Mouse (Mus musculus) ES-E14 (cell line): ENCODE measurements at regions not wholly inside any gene's neighbourhood (a gene's known extent, or its start where the extent isn't known, plus 50 kb on each side); places are given as distances from the start of the nearest gene placed in this dataset.
"Not testable (repeated sequence)": the region's sequence is repeated elsewhere in the genome, so short reads cannot be mapped to it uniquely, and the experiment has no call there.

ENCODE experiments used
- DNase-seq: peaks from one replicate; pipeline ENCODE4 v3.0.0-alpha.2; 2013; ENCODE audit warnings: low read depth, low spot score
- H3K27ac ChIP-seq: 2 replicates; pipeline ENCODE4 v1.5.1; 2012; ENCODE audit warnings: low read depth, mild to moderate bottlenecking, low read length, moderate library complexity, mixed read lengths; ENCODE audit not compliant: poor library complexity, insufficient read depth, severe bottlenecking
- H3K36me3 ChIP-seq: 2 replicates; pipeline ENCODE4 v1.6.1; 2012; ENCODE audit warnings: mild to moderate bottlenecking, low read length, moderate library complexity, mixed read lengths; ENCODE audit not compliant: control insufficient read depth, poor library complexity, insufficient read depth, severe bottlenecking
- H3K4me1 ChIP-seq, 2 experiments: fragments of 150-350 bp in 1 of 2; sonication (generic) in 1 of 2; 2 replicates each; pipeline ENCODE4 v1.6.1; 2012; ENCODE audit warnings: low read length in 2 of 2, mild to moderate bottlenecking in 1 of 2, mixed read lengths in 1 of 2; ENCODE audit not compliant: control insufficient read depth in 2 of 2, insufficient read depth in 2 of 2, poor library complexity in 1 of 2
- H3K4me3 ChIP-seq, 2 experiments: fragments of 150-350 bp in 1 of 2; sonication (generic) in 1 of 2; 2 replicates each; pipeline ENCODE4 v1.5.1; 2012; ENCODE audit warnings: low read length in 2 of 2, low read depth in 1 of 2, mild to moderate bottlenecking in 1 of 2, mixed read lengths in 1 of 2; ENCODE audit not compliant: insufficient read depth in 1 of 2, poor library complexity in 1 of 2, severe bottlenecking in 1 of 2
- H3K9ac ChIP-seq: 2 replicates; pipeline ENCODE4 v1.6.1; 2012; ENCODE audit warnings: low read depth, mild to moderate bottlenecking, low read length, mixed read lengths; ENCODE audit not compliant: poor library complexity, insufficient read depth, severe bottlenecking
- H3K9me3 ChIP-seq: fragments of 150-350 bp; sonication (generic); 2 replicates; pipeline ENCODE4 v1.6.1; 2012; ENCODE audit warnings: low read depth, mild to moderate bottlenecking, low read length; ENCODE audit not compliant: control insufficient read depth, insufficient read depth
- CHD2 ChIP-seq: IDR thresholded peaks from 2 replicates; pipeline ENCODE4 v1.6.1; 2014; ENCODE audit warnings: mild to moderate bottlenecking, low read depth, low read length, inconsistent platforms
- HCFC1 ChIP-seq: IDR thresholded peaks from 2 replicates; pipeline ENCODE4 v1.6.1; 2012; ENCODE audit warnings: low read length, inconsistent platforms, borderline replicate concordance; ENCODE audit not compliant: insufficient read depth
- MAFK ChIP-seq: IDR thresholded peaks from 2 replicates; pipeline ENCODE4 v1.6.1; 2014; ENCODE audit warnings: mild to moderate bottlenecking, low read depth, low read length, inconsistent platforms; ENCODE audit not compliant: insufficient read depth
- ZC3H11A ChIP-seq: IDR thresholded peaks from 2 replicates; pipeline ENCODE4 v1.6.1; 2012; ENCODE audit warnings: low read depth, mild to moderate bottlenecking, inconsistent platforms, low read length, borderline replicate concordance
- ZNF384 ChIP-seq: IDR thresholded peaks from 2 replicates; pipeline ENCODE4 v1.6.1; 2012; ENCODE audit warnings: low read depth, low read length, inconsistent platforms
- in situ Hi-C, 2 experiments: fragments of 600-800 bp; cut with MboI; formaldehyde crosslinking; loops; one replicate each; pipeline ENCODE4 v1.15.1; 2025; ENCODE audit warnings: low sequenced_read_pairs in 2 of 2, inconsistent platforms in 1 of 2; ENCODE audit not compliant: unreplicated experiment in 2 of 2

- no peak overlapping the region for H3K9ac ChIP-seq
- H3K36me3 ChIP-seq = no peaks in the 10 kb centered on the region
- H3K9me3 ChIP-seq = no peaks in the 10 kb centered on the region
- H3K4me3 ChIP-seq = no peak overlapping the region
- TF ChIP-seq ZC3H11A (no peak), HCFC1 (no peak), CHD2 (no peak), MAFK (no peak), ZNF384 (no peak)
- DNase-seq = no peak
- no peak overlapping the region for H3K27ac ChIP-seq
- in situ Hi-C loops = no loop called here
- no peaks in the 10 kb centered on the region for H3K4me1 ChIP-seq
These were observed 276.1 kb upstream of the Tbc1d2b start for GRCm38 (mm10) chr9:90546720-90547119.

GRCm38 (mm10) chr9:90537683-90538082 lies 267.1 kb upstream of the Tbc1d2b start:
- H3K4me1 ChIP-seq, DNase-seq, H3K9ac ChIP-seq, H3K36me3 ChIP-seq, H3K4me3 ChIP-seq, H3K27ac ChIP-seq, in situ Hi-C loops, H3K9me3 ChIP-seq: not testable (repeated sequence)

GRCm38 (mm10) chr9:90533372-90533771 lies 262.8 kb upstream of the Tbc1d2b start:
- no peak overlapping the region for H3K27ac ChIP-seq

GRCm38 (mm10) chr9:90521186-90521585 lies 250.6 kb upstream of the Tbc1d2b start:
- TF ChIP-seq MAFK (no peak), ZNF384 (no peak), CHD2 (no peak)
- Histone ChIP-seq H3K9ac (no peak overlapping the region), H3K9me3 (no peaks in the 10 kb centered on the region), H3K4me1 (no peaks in the 10 kb centered on the region), H3K4me3 (no peak overlapping the region), H3K36me3 (no peaks in the 10 kb centered on the region), H3K27ac (no peak overlapping the region)
- no peak for DNase-seq
- in situ Hi-C loops = no loop called here

More at GRCm38 (mm10) chr9:90533372-90533771, 262.8 kb upstream of the Tbc1d2b start:
- Histone ChIP-seq H3K4me1 (no peaks in the 10 kb centered on the region), H3K9ac (no peak overlapping the region), H3K36me3 (no peaks in the 10 kb centered on the region), H3K4me3 (no peak overlapping the region), H3K9me3 (no peaks in the 10 kb centered on the region)
- DNase-seq = no peak
- in situ Hi-C loops = no loop called here
- TF ChIP-seq CHD2 = no peak
- TF ChIP-seq ZNF384 = peak; percentile 85
- TF ChIP-seq MAFK = no peak

GRCm38 (mm10) chr9:90494888-90495287 lies 224.3 kb upstream of the Tbc1d2b start:
- DNase-seq = no peak
- Histone ChIP-seq H3K27ac (no peak overlapping the region), H3K9ac (no peak overlapping the region), H3K9me3 (no peaks in the 10 kb centered on the region), H3K36me3 (no peaks in the 10 kb centered on the region), H3K4me1 (no peaks in the 10 kb centered on the region), H3K4me3 (no peak overlapping the region)
- TF ChIP-seq ZNF384 (no peak), HCFC1 (no peak), CHD2 (no peak), MAFK (no peak), ZC3H11A (no peak)
- in situ Hi-C loops = no loop called here
